Mouse (Mus musculus) liver (tissue): ENCODE measurements around the gene Olfr816.
"Not testable (repeated sequence)": the region's sequence is repeated elsewhere in the genome, so short reads cannot be mapped to it uniquely, and the experiment has no call there.

Source experiments
- DNase-seq: peaks from one replicate; pipeline ENCODE4 v3.0.0-alpha.2; 2020; ENCODE audit warnings: mixed read lengths

Gene Olfr816

GRCm38 (mm10) chr10:129915497-129915896 lies at the start of gene Olfr816:
Olfr816 (minus strand) TSS chr10:129915597.
- no peak for DNase-seq

- DNase-seq: no peak
These were observed 33.6 kb upstream of the Olfr816 start, which contains the start of gene Olfr818 for GRCm38 (mm10) chr10:129949000-129949399. Olfr818 (minus strand) TSS chr10:129949100.

DNA sequence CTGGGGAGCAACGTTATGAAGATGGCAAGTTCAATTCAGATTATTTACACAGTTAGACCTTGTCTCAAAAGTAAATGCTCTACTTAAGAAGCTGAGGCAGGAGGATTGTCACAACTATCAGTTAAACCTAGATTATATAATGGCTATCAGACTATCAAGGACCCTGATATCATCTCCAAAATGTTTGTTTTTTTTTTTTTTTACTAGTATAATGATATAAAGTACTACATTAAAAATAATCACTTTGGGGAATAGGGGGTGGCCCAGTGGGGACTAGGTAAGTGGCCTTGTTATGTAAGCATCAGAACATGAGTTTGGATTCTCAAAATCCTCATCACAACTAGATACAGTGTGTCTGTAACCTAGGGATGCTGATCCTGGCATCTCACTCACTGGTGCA lies 9.6 kb downstream of the Olfr816 start, which contains the start of gene Olfr815:
Olfr815 (minus strand) TSS at position 101 of the 400 bp plus-strand sequence.
- DNase-seq: not testable (repeated sequence)

DNA sequence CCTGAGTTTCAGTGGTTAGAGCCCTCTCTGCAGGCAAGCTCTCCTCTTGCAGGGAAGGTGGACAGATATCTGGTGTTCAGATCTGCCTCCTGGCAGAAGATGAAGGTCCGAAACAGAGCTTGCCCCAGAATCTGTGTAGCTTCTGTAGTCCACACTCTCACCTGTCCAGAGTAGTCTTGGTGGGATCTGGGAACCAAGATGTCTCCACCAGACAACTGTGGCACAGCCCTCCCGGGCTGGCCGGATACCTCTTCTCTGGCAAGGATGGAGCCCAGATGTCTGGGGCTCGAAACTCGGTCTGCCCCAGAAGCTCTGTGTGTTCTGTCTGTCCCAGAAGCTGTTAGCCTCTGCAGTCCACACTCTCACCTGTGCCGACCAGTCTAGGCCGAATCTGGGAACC lies 29.5 kb downstream of the Olfr816 start:
- DNase-seq: no peak

DNA sequence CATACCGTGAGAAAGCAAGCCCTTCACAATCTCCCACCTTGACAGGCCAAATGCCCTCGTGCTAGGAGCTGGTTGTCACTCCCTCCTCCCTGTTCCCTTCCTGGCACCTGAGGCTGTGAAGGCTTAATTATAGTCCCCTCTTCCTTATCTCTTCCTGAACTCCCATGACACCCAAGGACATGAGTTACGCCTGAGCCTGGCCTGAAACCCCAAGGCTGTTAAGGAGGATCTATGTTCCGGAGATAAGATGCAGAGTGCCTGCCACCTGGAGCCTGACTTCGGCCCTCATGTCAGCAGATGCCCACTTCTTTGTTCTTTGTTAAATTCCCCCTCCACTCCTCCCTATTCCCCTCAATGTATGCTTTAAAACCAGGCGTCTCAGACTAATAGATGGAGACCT lies 29.9 kb downstream of the Olfr816 start:
- not testable (repeated sequence) for DNase-seq

DNA sequence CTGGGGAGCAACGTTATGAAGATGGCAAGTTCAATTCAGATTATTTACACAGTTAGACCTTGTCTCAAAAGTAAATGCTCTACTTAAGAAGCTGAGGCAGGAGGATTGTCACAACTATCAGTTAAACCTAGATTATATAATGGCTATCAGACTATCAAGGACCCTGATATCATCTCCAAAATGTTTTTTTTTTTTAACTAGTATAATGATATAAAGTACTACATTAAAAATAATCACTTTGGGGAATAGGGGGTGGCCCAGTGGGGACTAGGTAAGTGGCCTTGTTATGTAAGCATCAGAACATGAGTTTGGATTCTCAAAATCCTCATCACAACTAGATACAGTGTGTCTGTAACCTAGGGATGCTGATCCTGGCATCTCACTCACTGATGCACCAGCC lies 35.6 kb downstream of the Olfr816 start, which contains the start of gene Olfr814:
Olfr814 (minus strand) TSS at position 101 of the 400 bp plus-strand sequence.
- DNase-seq: not testable (repeated sequence)
